Mouse (Mus musculus) erythroblast, embryonic 14.5 days (primary cell): ENCODE measurements around the gene Gpr1. TPM values are rescaled to one million over a fixed set of nuclear protein-coding genes. Genes with fewer than 3 reads are reported as not detected.

Source experiments
- H3K27me3 ChIP-seq: 2 replicates; pipeline ENCODE4 v1.6.1; 2012; ENCODE audit warnings: inconsistent platforms; ENCODE audit not compliant: control insufficient read depth
- H3K36me3 ChIP-seq: 2 replicates; pipeline ENCODE4 v1.6.1; 2012; ENCODE audit warnings: mild to moderate bottlenecking, inconsistent platforms; ENCODE audit not compliant: control insufficient read depth
- H3K4me1 ChIP-seq: 2 replicates; pipeline ENCODE4 v1.6.1; 2012; ENCODE audit warnings: inconsistent platforms; ENCODE audit not compliant: control insufficient read depth
- H3K4me3 ChIP-seq: replicated peaks from 2 replicates; pipeline ENCODE3; 2012; ENCODE audit warnings: moderate library complexity, mild to moderate bottlenecking, inconsistent platforms
- H3K9me3 ChIP-seq: 2 replicates; pipeline ENCODE4 v1.6.1; 2012; ENCODE audit warnings: low read length, inconsistent platforms, mixed read lengths; ENCODE audit not compliant: control insufficient read depth
- GATA1 ChIP-seq: IDR thresholded peaks from 2 replicates; pipeline ENCODE4 v1.6.1; 2012; ENCODE audit warnings: low read length, inconsistent platforms, mixed read lengths
- TAL1 ChIP-seq: IDR thresholded peaks from 3 replicates; pipeline ENCODE4 v1.6.1; 2012; ENCODE audit warnings: low read length, inconsistent platforms, mixed read lengths
- polyA plus RNA-seq: library from polyadenylated mRNA; stranded (reverse); fragments of >175 nt; gene quantifications from 2 replicates; pipeline ENCODE4 v1.2.3, GENCODE M21; 2012

The Gpr1 gene
- polyA plus RNA-seq, 1 experiment, result not detected

GRCm38 (mm10) chr1:63253291-63253690 lies 38.9 kb upstream of the Gpr1 start:
- H3K4me1 ChIP-seq, result no peaks in the 10 kb centered on the region
- no peak for TF ChIP-seq TAL1
- TF ChIP-seq GATA1, result no peak
- no peaks in the 10 kb centered on the region for H3K36me3 ChIP-seq
- no peak overlapping the region for H3K4me3 ChIP-seq
- H3K9me3 ChIP-seq, result peaks cover 2% of the 10 kb centered on the region; the same call in 1 of the 2 replicates
- peaks cover 96% of the 10 kb centered on the region for H3K27me3 ChIP-seq

GRCm38 (mm10) chr1:63252351-63253209 lies 38.2 kb upstream of the Gpr1 start:
- H3K27me3 ChIP-seq, result peaks cover 97% of the 10 kb centered on the region

GRCm38 (mm10) chr1:63249261-63249660 lies 34.9 kb upstream of the Gpr1 start:
- H3K4me3 ChIP-seq, result no peak overlapping the region
- H3K9me3 ChIP-seq, result peaks cover 2% of the 10 kb centered on the region; the same call in 1 of the 2 replicates
- peaks cover 94% of the 10 kb centered on the region for H3K27me3 ChIP-seq
- no peaks in the 10 kb centered on the region for H3K36me3 ChIP-seq
- H3K4me1 ChIP-seq, result no peaks in the 10 kb centered on the region
- TF ChIP-seq GATA1 (no peak), TAL1 (no peak)

More at GRCm38 (mm10) chr1:63252351-63253209, 38.2 kb upstream of the Gpr1 start:
- Histone ChIP-seq H3K4me3 (no peak overlapping the region), H3K36me3 (no peaks in the 10 kb centered on the region), H3K4me1 (no peaks in the 10 kb centered on the region), H3K9me3 (peaks cover 2% of the 10 kb centered on the region; the same call in 1 of the 2 replicates)
- TF ChIP-seq GATA1 (no peak), TAL1 (no peak)

- TF ChIP-seq GATA1, result no peak
- TF ChIP-seq TAL1, result no peak
- Histone ChIP-seq H3K4me1 (no peaks in the 10 kb centered on the region), H3K4me3 (no peak overlapping the region), H3K9me3 (peaks cover 2% of the 10 kb centered on the region; the same call in 1 of the 2 replicates), H3K36me3 (no peaks in the 10 kb centered on the region), H3K27me3 (peaks cover 92% of the 10 kb centered on the region)
Measured at GRCm38 (mm10) chr1:63248360-63248851, 34.1 kb upstream of the Gpr1 start.

- Histone ChIP-seq H3K9me3 (peaks cover 2% of the 10 kb centered on the region; the same call in 1 of the 2 replicates), H3K4me3 (no peak overlapping the region), H3K4me1 (no peaks in the 10 kb centered on the region), H3K36me3 (no peaks in the 10 kb centered on the region), H3K27me3 (peaks cover 89% of the 10 kb centered on the region)
- no peak for TF ChIP-seq GATA1
- TF ChIP-seq TAL1, result no peak
Measured at GRCm38 (mm10) chr1:63247831-63248359, 33.6 kb upstream of the Gpr1 start.

- no peaks in the 10 kb centered on the region for H3K4me1 ChIP-seq
- H3K9me3 ChIP-seq, result peaks cover 2% of the 10 kb centered on the region; the same call in 1 of the 2 replicates
- H3K4me3 ChIP-seq, result no peak overlapping the region
- TF ChIP-seq TAL1, result no peak
- TF ChIP-seq GATA1, result no peak
- peaks cover 80% of the 10 kb centered on the region for H3K27me3 ChIP-seq
- H3K36me3 ChIP-seq, result no peaks in the 10 kb centered on the region
Measured at GRCm38 (mm10) chr1:63246862-63247521, 32.6 kb upstream of the Gpr1 start.

- Histone ChIP-seq H3K27me3 (peaks cover 48% of the 10 kb centered on the region), H3K9me3 (peaks cover 2% of the 10 kb centered on the region; the same call in 1 of the 2 replicates), H3K4me1 (no peaks in the 10 kb centered on the region), H3K4me3 (no peak overlapping the region), H3K36me3 (no peaks in the 10 kb centered on the region)
- no peak for TF ChIP-seq GATA1
- TF ChIP-seq TAL1, result no peak
Measured at GRCm38 (mm10) chr1:63243854-63244253, 29.5 kb upstream of the Gpr1 start.

GRCm38 (mm10) chr1:63239751-63240150 lies 25.4 kb upstream of the Gpr1 start:
- Histone ChIP-seq H3K27me3 (peaks cover 8% of the 10 kb centered on the region), H3K9me3 (no peaks in the 10 kb centered on the region), H3K36me3 (no peaks in the 10 kb centered on the region), H3K4me3 (no peak overlapping the region), H3K4me1 (no peaks in the 10 kb centered on the region)
- TF ChIP-seq GATA1 (no peak), TAL1 (no peak)

- TF ChIP-seq GATA1, result no peak
- TF ChIP-seq TAL1, result no peak
- Histone ChIP-seq H3K4me3 (no peak overlapping the region), H3K36me3 (no peaks in the 10 kb centered on the region), H3K9me3 (no peaks in the 10 kb centered on the region), H3K27me3 (peaks cover 6% of the 10 kb centered on the region), H3K4me1 (no peaks in the 10 kb centered on the region)
Measured at GRCm38 (mm10) chr1:63239305-63239704, 25.0 kb upstream of the Gpr1 start.
